Mouse (Mus musculus): ENCODE data around the gene Ifnk. TPM values are rescaled to one million over a fixed set of nuclear protein-coding genes. Genes with fewer than 3 reads are reported as not detected.

Ifnk gene
- polyA plus RNA-seq, 1 experiment from 2014 or later, result not detected

GRCm38 (mm10) chr4:35134846-35135611 lies 16.8 kb upstream of the Ifnk start:
- Histone ChIP-seq H3K4me3 (ENCODE audit: low read length) (no peak overlapping the region), H3K36me3 (ENCODE audit: control insufficient read depth, insufficient read depth, low read length) (no peaks in the 10 kb centered on the region), H3K27ac (ENCODE audit: low read depth, low read length) (no peak overlapping the region), H3K9ac (ENCODE audit: low read depth, low read length) (no peak overlapping the region), H3K27me3 (replicated peaks; ENCODE audit: control insufficient read depth, insufficient read depth, low read length) (no peaks in the 10 kb centered on the region), H3K4me1 (ENCODE audit: control insufficient read depth, insufficient read depth, low read depth, low read length) (no peaks in the 10 kb centered on the region), H3K4me2 (ENCODE audit: low read length) (no peak overlapping the region), H3K9me3 (ENCODE audit: control insufficient read depth, low read length) (no peaks in the 10 kb centered on the region)
- 84% methylated on average over 15 of the region's 15 CpGs for WGBS
- ATAC-seq, result no peak

GRCm38 (mm10) chr4:35135806-35136205 lies 16.1 kb upstream of the Ifnk start:
- H3K9ac ChIP-seq (ENCODE audit: low read depth, low read length), result no peak overlapping the region
- H3K4me3 ChIP-seq (ENCODE audit: low read length), result no peak overlapping the region
- H3K4me2 ChIP-seq (ENCODE audit: low read length), result no peak overlapping the region
- H3K36me3 ChIP-seq (ENCODE audit: control insufficient read depth, insufficient read depth, low read length), result no peaks in the 10 kb centered on the region
- no peaks in the 10 kb centered on the region for H3K9me3 ChIP-seq (ENCODE audit: control insufficient read depth, low read length)
- H3K27me3 ChIP-seq (replicated peaks; ENCODE audit: control insufficient read depth, insufficient read depth, low read length), result no peaks in the 10 kb centered on the region
- no peak for ATAC-seq
- no peak overlapping the region for H3K27ac ChIP-seq (ENCODE audit: low read depth, low read length)
- WGBS, result 75% methylated on average over 4 of the region's 4 CpGs
- no peaks in the 10 kb centered on the region for H3K4me1 ChIP-seq (ENCODE audit: control insufficient read depth, insufficient read depth, low read depth, low read length)

- Histone ChIP-seq H3K36me3 (ENCODE audit: control insufficient read depth, insufficient read depth, low read length) (no peaks in the 10 kb centered on the region), H3K4me2 (ENCODE audit: low read length) (no peak overlapping the region), H3K27ac (ENCODE audit: low read depth, low read length) (no peak overlapping the region), H3K4me1 (ENCODE audit: control insufficient read depth, insufficient read depth, low read depth, low read length) (no peaks in the 10 kb centered on the region), H3K9me3 (ENCODE audit: control insufficient read depth, low read length) (no peaks in the 10 kb centered on the region), H3K27me3 (replicated peaks; ENCODE audit: control insufficient read depth, insufficient read depth, low read length) (no peaks in the 10 kb centered on the region), H3K4me3 (ENCODE audit: low read length) (no peak overlapping the region), H3K9ac (ENCODE audit: low read depth, low read length) (no peak overlapping the region)
- WGBS, result 85% methylated on average over 8 of the region's 8 CpGs
- ATAC-seq, result no peak
These were observed 14.9 kb upstream of the Ifnk start for GRCm38 (mm10) chr4:35136996-35137395.

- Histone ChIP-seq H3K4me3 (ENCODE audit: low read length) (no peak overlapping the region), H3K9me3 (ENCODE audit: control insufficient read depth, low read length) (no peaks in the 10 kb centered on the region), H3K4me2 (ENCODE audit: low read length) (no peak overlapping the region), H3K27ac (ENCODE audit: low read depth, low read length) (no peak overlapping the region), H3K4me1 (ENCODE audit: control insufficient read depth, insufficient read depth, low read depth, low read length) (no peaks in the 10 kb centered on the region), H3K27me3 (replicated peaks; ENCODE audit: control insufficient read depth, insufficient read depth, low read length) (no peaks in the 10 kb centered on the region), H3K36me3 (ENCODE audit: control insufficient read depth, insufficient read depth, low read length) (no peaks in the 10 kb centered on the region), H3K9ac (ENCODE audit: low read depth, low read length) (no peak overlapping the region)
- no peak for ATAC-seq
- 44% methylated on average over 6 of the region's 6 CpGs for WGBS
These were observed 13.8 kb upstream of the Ifnk start for GRCm38 (mm10) chr4:35138077-35138476.

- Histone ChIP-seq H3K27ac (ENCODE audit: low read depth, low read length) (no peak overlapping the region), H3K27me3 (replicated peaks; ENCODE audit: control insufficient read depth, insufficient read depth, low read length) (no peaks in the 10 kb centered on the region), H3K36me3 (ENCODE audit: control insufficient read depth, insufficient read depth, low read length) (no peaks in the 10 kb centered on the region), H3K4me2 (ENCODE audit: low read length) (no peak overlapping the region), H3K4me1 (ENCODE audit: control insufficient read depth, insufficient read depth, low read depth, low read length) (no peaks in the 10 kb centered on the region), H3K9me3 (ENCODE audit: control insufficient read depth, low read length) (no peaks in the 10 kb centered on the region), H3K9ac (ENCODE audit: low read depth, low read length) (no peak overlapping the region), H3K4me3 (ENCODE audit: low read length) (no peak overlapping the region)
- 85% methylated on average over 6 of the region's 6 CpGs for WGBS
- no peak for ATAC-seq
These were observed 11.5 kb upstream of the Ifnk start for GRCm38 (mm10) chr4:35140317-35140716.

- 81% methylated on average over 12 of the region's 12 CpGs for WGBS
These were observed 8.3 kb upstream of the Ifnk start for GRCm38 (mm10) chr4:35143472-35144102.

GRCm38 (mm10) chr4:35145726-35146125 lies 6.1 kb upstream of the Ifnk start:
- Histone ChIP-seq H3K4me2 (ENCODE audit: low read length) (no peak overlapping the region), H3K4me3 (ENCODE audit: low read length) (no peak overlapping the region), H3K36me3 (ENCODE audit: control insufficient read depth, insufficient read depth, low read length) (no peaks in the 10 kb centered on the region), H3K27ac (ENCODE audit: low read depth, low read length) (no peak overlapping the region), H3K4me1 (ENCODE audit: control insufficient read depth, insufficient read depth, low read depth, low read length) (no peaks in the 10 kb centered on the region), H3K9ac (ENCODE audit: low read depth, low read length) (no peak overlapping the region), H3K27me3 (replicated peaks; ENCODE audit: control insufficient read depth, insufficient read depth, low read length) (no peaks in the 10 kb centered on the region), H3K9me3 (ENCODE audit: control insufficient read depth, low read length) (no peaks in the 10 kb centered on the region)
- no peak for ATAC-seq
- 81% methylated on average over 10 of the region's 10 CpGs for WGBS

More at GRCm38 (mm10) chr4:35143472-35144102, 8.3 kb upstream of the Ifnk start:
- Histone ChIP-seq H3K27me3 (replicated peaks; ENCODE audit: control insufficient read depth, insufficient read depth, low read length) (no peaks in the 10 kb centered on the region), H3K4me2 (ENCODE audit: low read length) (no peak overlapping the region), H3K4me1 (ENCODE audit: control insufficient read depth, insufficient read depth, low read depth, low read length) (no peaks in the 10 kb centered on the region), H3K4me3 (ENCODE audit: low read length) (no peak overlapping the region), H3K27ac (ENCODE audit: low read depth, low read length) (no peak overlapping the region), H3K9ac (ENCODE audit: low read depth, low read length) (no peak overlapping the region), H3K36me3 (ENCODE audit: control insufficient read depth, insufficient read depth, low read length) (no peaks in the 10 kb centered on the region), H3K9me3 (ENCODE audit: control insufficient read depth, low read length) (no peaks in the 10 kb centered on the region)
- no peak for ATAC-seq

- WGBS, result 92% methylated on average over 5 of the region's 5 CpGs
- H3K27me3 ChIP-seq (replicated peaks; ENCODE audit: control insufficient read depth, insufficient read depth, low read length), result no peaks in the 10 kb centered on the region
- H3K36me3 ChIP-seq (ENCODE audit: control insufficient read depth, insufficient read depth, low read length), result no peaks in the 10 kb centered on the region
- ATAC-seq, result no peak
- no peak overlapping the region for H3K4me2 ChIP-seq (ENCODE audit: low read length)
- no peak overlapping the region for H3K4me3 ChIP-seq (ENCODE audit: low read length)
- no peaks in the 10 kb centered on the region for H3K4me1 ChIP-seq (ENCODE audit: control insufficient read depth, insufficient read depth, low read depth, low read length)
- H3K27ac ChIP-seq (ENCODE audit: low read depth, low read length), result no peak overlapping the region
- no peaks in the 10 kb centered on the region for H3K9me3 ChIP-seq (ENCODE audit: control insufficient read depth, low read length)
- no peak overlapping the region for H3K9ac ChIP-seq (ENCODE audit: low read depth, low read length)
These were observed 5.3 kb upstream of the Ifnk start for GRCm38 (mm10) chr4:35146597-35146996.

- H3K27me3 ChIP-seq (replicated peaks; ENCODE audit: control insufficient read depth, insufficient read depth, low read length), result no peaks in the 10 kb centered on the region
- no peak overlapping the region for H3K9ac ChIP-seq (ENCODE audit: low read depth, low read length)
- H3K36me3 ChIP-seq (ENCODE audit: control insufficient read depth, insufficient read depth, low read length), result no peaks in the 10 kb centered on the region
- H3K27ac ChIP-seq (ENCODE audit: low read depth, low read length), result no peak overlapping the region
- no peak overlapping the region for H3K4me3 ChIP-seq (ENCODE audit: low read length)
- no peak overlapping the region for H3K4me2 ChIP-seq (ENCODE audit: low read length)
- no peaks in the 10 kb centered on the region for H3K4me1 ChIP-seq (ENCODE audit: control insufficient read depth, insufficient read depth, low read depth, low read length)
- no peaks in the 10 kb centered on the region for H3K9me3 ChIP-seq (ENCODE audit: control insufficient read depth, low read length)
- no peak for ATAC-seq
- 87% methylated on average over 4 of the region's 4 CpGs for WGBS
These were observed 3.5 kb upstream of the Ifnk start for GRCm38 (mm10) chr4:35148326-35148725.
